Mouse (Mus musculus) heart, adult 9 months (tissue): ENCODE data around the gene Acot7.

Source experiments
- DNase-seq, 2 experiments: peaks; one replicate each; pipeline ENCODE4 v3.0.0; 2022; ENCODE audit warnings: low spot score in 2 of 2

The Acot7 gene

GRCm38 (mm10) chr4:152178916-152179705, 1.2 kb downstream of the Acot7 start:
- DNase-seq, result no peak

GRCm38 (mm10) chr4:152179946-152180660, 2.2 kb downstream of the Acot7 start:
- DNase-seq, result peak in 1 of 2 experiments; percentile 46

GRCm38 (mm10) chr4:152182205-152182604, 4.3 kb downstream of the Acot7 start:
- no peak for DNase-seq

DNA sequence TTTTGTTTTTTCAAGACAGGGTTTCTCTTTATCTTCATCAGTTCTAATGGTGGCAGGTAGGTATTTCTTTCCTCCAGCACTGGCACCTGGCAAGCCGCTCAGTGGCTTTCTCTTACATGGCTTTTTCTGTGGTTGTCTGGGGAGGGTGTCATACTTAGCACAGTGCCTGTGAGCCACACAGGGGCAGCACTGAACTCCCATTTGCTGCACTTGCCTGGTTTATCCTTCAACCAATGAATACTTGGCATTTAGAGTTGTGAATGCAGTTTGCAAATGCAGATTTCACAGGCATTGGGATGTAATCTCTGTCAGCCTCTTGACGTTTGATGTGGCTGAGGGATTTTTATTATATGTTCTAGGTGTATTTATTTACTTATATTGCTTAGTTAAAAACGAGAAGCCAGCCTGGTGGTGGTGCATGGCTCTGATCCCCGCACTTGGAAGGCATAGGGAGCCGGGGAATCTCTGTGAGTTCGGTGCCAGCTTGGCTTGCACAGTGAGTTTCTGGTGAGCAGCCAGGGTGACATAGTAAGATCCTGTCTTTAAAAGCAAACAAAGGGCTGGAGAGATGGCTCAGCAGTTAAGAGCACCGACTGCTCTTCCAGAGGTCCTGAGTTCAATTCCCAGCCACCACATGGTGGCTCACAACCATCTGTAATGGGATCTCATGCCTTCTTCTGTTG, 6.6 kb downstream of the Acot7 start:
- DNase-seq, result no peak

DNA sequence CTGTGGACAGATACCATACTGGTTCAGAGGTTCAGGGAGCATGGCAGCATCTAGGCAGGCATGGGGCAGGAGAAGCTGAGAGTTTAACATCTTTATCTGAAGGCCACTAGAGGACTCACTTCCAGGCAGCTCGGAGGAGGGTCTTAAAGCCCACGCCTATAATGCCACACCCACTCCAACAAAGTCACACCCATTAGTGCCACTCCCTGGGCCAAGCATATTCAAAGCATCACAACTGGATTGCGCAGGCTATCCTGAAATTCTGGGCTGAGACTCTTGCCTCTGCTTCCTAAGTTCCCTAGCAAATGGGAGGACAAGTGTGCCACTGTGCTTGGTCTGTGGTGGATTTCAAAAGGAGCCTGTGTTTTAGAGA, 7.2 kb downstream of the Acot7 start:
- DNase-seq, result peak; percentile 39 to 54

GRCm38 (mm10) chr4:152185510-152186204, 7.7 kb downstream of the Acot7 start:
- peak; percentile 63 to 75 for DNase-seq

DNA sequence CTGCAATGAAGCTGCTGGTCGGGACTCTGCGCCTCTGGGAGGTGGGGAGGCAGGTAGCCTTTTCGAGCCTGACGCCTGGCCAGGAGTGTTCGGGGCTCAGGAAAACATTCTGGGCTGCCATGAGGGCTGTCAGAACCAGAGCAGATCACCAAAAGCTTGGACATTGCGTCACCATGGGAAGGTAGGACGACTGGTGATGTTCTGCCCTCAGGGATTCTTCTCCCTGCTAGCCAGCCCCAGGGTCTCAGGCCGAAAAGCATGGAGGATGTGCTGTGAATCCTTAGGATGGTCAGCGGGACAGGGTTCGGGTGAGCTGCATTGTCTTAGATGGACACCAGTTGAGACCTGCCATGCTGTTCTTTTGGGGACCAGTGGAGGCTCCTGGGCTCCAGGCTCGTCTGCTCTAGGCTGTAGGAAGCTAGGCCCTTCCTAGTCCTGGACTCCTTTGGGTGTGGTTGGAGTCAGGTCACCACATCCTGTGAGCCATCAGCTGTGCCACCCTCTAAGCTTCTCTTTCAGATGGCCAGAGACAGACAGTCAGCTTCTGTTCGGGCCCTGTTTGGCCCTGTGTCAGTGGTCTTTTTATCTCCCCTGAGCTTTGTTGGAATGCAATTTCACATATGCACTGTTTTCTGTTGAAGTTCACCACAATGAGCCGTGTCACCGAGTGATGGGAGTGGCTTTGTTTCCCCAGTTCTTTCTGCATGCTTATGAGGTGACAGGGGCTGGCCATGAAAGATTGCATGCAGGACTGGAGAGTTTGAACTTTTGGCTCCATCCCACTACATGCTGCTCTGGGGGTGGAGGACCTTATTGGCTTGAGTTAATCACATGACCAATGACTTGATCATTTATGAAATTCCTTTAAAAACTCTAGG, 8.5 kb downstream of the Acot7 start:
- DNase-seq, result no peak

- no peak for DNase-seq
Measured at GRCm38 (mm10) chr4:152187142-152187541, 9.2 kb downstream of the Acot7 start.

DNA sequence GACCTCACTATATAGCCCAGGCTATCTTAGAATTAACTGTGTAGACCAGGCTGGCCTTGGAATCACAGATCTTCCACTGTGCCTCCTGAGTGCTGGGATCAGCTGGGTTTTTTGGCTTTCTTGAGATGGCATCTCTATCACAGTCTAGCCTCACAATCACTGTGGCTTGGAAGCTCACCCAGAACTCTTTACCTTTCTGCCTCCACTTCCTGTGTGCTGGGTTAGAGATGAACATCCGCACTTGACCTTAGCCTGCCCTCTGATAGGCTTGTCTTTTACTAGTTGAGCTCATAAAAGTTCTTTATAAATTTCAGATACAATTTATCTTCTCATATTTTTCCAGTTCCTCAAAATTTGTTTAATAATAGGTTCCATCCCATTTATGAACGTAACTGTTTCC, 10.7 kb downstream of the Acot7 start:
- no peak for DNase-seq

DNA sequence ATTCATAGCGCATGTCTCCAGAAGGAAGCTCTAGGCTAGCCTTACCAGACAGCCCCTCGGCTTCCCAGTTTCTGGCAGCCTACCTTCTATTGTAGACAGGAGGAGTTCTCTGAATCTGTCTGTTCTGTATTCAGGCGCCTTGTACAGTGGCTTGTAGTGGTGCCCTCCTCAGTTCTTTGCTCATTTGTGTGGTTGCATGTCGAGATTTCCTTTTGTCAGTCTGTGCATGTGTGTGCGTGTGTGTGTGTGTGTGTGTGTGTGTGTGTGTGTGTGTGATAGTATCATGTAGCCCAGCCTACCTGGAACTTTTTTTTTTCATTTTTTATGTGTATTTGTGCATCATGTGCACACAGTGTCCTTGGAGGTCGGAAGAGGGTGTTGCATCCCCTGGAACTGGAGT, 11.1 kb downstream of the Acot7 start:
- DNase-seq, result no peak

DNA sequence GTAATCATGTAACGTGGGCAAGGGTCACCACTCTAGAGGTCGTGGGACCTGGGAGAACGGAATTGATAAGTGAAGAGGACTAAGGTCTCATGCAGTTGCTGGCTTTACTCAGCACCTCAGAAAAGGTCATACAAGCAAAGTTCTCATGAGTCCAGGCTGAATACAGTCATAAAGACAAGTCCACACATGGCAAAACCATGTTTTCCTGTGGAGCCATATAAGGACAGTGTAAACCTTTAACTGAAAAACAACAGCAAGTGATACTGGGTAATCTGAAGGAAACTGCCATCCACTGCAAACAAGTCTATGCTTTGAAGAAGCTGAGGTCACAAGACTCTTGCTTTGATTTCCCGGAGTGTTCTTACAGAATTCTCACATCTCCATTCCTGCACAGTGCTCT, 11.8 kb downstream of the Acot7 start:
- no peak for DNase-seq

- no peak for DNase-seq
Measured at GRCm38 (mm10) chr4:152190096-152190653, 12.2 kb downstream of the Acot7 start.

DNA sequence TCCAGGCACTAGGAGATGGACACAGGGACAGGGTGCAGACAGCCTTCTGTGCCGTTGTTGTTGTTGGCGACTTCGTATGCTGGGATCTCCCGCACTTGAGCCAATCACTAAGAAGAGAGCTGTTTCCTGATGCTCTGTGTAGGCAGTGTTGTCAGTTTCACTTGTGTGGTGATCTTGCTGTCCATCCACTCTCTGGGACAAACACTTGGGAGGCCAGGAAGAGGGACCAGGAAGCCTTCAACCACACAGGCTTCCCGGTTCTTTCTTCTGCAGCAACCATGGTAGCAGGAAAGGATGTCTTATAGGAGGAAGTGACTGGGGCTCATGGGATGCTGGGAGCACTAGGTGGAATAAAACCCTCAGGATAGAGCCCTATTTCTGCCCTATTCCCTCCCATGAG, 12.8 kb downstream of the Acot7 start:
- no peak for DNase-seq

- no peak for DNase-seq
Measured at GRCm38 (mm10) chr4:152192569-152192968, 14.6 kb downstream of the Acot7 start.

- DNase-seq, result no peak
Measured at GRCm38 (mm10) chr4:152194476-152195175, 16.7 kb downstream of the Acot7 start.

DNA sequence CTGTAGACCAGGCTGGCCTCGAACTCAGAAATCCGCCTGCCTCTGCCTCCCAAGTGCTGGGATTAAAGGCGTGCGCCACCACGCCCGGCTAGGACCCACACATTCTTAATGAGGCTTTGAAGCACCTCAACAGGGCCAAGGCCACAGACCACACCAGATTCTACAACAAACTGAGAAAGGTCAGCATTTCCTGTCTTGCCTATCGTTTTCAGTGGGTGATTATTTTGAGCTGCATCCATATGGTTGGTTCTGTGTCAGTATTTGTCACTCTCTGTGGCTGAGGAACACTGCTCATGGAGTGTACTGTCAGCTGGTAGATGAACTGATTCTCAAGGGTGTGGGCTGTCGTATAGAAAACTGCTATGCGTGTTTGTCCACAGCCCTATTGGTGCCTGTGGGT, 18.3 kb downstream of the Acot7 start:
- no peak for DNase-seq

GRCm38 (mm10) chr4:152197545-152197944, 19.6 kb downstream of the Acot7 start:
- no peak for DNase-seq

DNA sequence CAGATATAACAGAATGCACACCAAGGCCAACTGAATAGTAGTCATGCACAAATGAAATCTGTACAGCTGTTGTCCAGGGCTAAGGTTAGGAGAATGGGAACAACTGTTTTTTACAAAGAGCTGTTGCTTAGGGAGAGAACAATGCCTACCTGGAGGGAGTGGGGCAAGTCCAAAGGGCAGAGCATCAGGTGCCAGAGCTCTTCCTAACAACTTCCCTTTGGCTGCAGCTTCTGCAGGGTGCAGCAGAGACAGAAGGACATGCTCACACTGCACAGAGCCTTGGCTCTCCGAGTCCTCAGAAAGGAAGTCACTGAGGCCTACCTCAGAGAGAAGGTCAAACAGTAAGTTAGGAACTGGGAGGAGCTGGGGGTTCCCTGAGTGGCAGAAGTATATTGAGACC, 21.7 kb downstream of the Acot7 start:
- DNase-seq, result no peak

- DNase-seq, result peak in 1 of 2 experiments; percentile 40
Measured at GRCm38 (mm10) chr4:152201492-152201891, 23.6 kb downstream of the Acot7 start.

- no peak for DNase-seq
Measured at GRCm38 (mm10) chr4:152202418-152202817, 24.5 kb downstream of the Acot7 start.
